Mouse (Mus musculus): ENCODE results near the gene Nek8.
"Not testable (repeated sequence)": the region's sequence is repeated elsewhere in the genome, so short reads cannot be mapped to it uniquely, and the experiment has no call there.

Gene Nek8

DNA sequence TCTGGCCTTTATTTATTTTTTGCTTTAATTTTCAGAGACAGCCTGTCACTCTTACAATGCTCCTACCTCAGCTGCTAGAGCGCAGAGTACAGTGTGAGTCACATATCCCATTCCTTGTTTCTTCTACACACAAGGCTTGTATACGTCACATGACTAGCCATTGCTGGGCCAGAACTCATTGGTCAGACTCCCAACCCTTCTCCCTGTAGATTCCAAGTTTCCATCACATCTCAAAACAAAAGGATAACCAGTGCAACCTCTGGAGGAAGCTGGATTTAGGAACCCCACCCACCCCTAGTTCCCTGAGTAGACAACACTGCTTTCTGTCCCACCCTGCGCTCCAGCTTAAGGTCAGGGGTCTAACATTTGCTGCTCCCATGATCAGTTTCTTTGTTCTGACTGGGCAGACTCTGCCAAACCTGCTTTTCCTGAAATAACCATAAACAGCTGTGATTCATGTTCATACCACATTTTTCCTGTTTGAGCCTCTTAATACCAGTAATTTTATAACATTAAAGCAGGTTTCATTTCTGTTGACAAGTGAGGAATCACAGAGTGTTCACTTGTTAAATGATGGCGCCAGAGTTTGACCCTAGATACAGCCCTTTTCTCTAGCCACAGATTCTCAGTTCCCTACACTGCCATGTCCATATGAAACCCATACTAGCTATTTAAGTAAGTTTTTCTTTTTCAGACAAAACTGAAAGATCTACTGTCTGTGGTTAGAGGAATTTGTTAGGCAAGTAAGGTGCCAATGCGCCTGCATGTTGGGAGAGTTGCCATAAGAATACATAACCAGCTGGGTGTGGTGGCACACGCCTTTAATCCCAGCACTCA is 29.6 kb downstream of the Nek8 start:
- no peak for DNase-seq (ENCODE audit: low read depth, low spot score)

DNA sequence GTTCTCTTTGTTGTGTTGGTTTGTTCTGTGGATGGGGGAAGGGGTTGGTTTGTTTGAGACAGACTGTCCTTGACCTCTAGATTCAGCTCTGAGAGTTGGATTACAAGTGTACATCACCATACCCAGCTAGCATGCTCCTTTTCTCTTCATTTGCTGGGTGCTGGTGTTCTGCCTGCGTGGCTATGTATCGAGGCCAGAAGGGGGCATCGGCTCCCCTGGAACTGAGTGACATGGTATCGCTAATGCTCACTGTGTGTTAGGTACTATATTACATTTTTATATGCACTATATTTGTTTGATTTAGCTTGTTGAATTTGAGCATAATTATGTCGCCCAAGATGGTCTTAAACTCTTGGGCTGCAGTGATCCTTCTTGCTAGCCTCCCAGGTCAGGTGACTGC is 30.3 kb downstream of the Nek8 start:
- DNase-seq (ENCODE audit: low read depth, low spot score): no peak

DNA sequence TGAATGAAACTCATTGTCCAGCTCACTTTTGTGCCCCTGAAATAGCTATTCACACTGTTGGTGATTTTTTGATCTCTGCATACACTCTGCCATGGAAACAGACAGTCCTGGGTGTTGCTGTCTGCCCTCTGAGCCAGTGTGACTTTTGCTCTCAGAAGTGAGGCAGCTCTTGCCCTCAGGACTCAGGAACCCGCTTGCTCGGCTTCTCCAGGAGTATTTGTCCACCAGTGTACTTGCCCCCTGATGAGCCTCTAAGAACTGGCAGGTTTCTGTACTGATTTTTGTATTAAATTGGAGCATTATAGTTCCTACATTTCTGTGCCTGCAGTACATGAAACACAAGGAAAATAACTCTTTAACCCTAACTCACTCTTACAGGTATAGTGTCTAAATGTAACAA is 33.0 kb downstream of the Nek8 start:
- no peak for DNase-seq (ENCODE audit: low read depth, low spot score)

GRCm38 (mm10) chr11:78140665-78141064 is 35.8 kb downstream of the Nek8 start:
- no peak for DNase-seq (ENCODE audit: low read depth, low spot score)

DNA sequence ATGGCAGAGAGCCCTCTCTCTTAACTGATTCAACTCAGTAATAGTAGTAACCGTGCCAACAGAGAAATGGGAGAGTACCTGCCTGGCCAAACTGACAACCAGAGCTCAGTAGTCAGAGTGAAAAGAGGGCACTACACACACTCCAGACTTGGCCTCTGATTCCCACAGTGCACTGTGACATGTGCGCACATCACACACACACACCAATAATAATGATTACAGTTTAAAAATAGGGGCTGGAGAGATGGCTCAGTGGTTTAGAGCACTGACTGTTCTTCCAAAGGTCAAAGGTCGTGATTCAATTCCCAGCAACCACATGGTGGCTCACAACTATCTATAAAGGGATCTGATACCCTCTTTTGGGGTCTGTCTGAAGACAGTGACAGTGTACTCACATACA is 38.5 kb downstream of the Nek8 start:
- no peak for DNase-seq (ENCODE audit: low read depth, low spot score)

GRCm38 (mm10) chr11:78137584-78137983 is 38.9 kb downstream of the Nek8 start:
- DNase-seq (ENCODE audit: low read depth, low spot score): peak; percentile 47

GRCm38 (mm10) chr11:78136132-78136531 is 40.3 kb downstream of the Nek8 start:
- DNase-seq (ENCODE audit: low read depth, low spot score): no peak

- DNase-seq (ENCODE audit: low read depth, low spot score): not testable (repeated sequence)
These were observed 41.2 kb downstream of the Nek8 start for GRCm38 (mm10) chr11:78135314-78135713.

- DNase-seq (ENCODE audit: low read depth, low spot score): no peak
These were observed 42.1 kb downstream of the Nek8 start for GRCm38 (mm10) chr11:78134344-78134743.

DNA sequence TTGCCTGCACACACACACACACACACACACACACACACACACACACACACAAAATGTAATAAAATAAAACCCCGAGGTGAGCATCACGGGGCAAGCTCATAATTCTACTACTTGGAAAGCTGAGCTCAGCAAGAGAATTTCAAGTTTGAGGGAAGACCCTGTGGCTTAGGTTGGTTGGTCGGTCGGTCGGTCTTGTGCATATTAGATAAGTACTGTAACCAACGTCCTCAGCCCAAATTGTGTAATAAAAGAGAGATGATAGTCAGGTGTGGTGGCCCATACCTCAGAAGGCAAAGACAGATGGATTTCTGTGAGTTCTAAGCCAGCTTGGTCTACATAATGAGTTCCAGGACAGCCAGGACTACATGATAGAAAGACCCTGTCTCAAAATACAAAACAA is 42.6 kb downstream of the Nek8 start:
- no peak for DNase-seq (ENCODE audit: low read depth, low spot score)

GRCm38 (mm10) chr11:78129458-78129857 is 47.0 kb downstream of the Nek8 start:
- DNase-seq (ENCODE audit: low read depth, low spot score): no peak

- no peak for DNase-seq (ENCODE audit: low read depth, low spot score)
These were observed 49.7 kb downstream of the Nek8 start for GRCm38 (mm10) chr11:78126739-78127138.

DNA sequence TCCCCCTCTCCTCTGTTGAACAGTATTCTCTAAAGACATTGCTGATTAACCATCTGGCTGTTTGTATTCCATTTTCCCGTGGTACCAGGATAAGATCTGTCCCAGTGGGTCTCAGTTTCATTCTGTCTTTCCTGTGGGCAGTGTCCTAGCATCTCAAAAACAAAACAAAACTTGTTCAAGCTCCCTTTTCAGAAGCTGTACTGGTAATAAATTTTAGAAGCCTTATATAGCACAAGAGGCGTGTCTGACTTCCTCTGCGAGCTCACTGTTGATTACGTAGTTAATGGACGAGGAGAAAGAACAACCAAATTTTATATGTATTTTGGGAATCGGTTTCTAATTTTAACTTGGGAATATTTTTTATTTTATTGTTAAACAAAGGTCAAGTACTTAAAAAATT is 50.8 kb downstream of the Nek8 start:
- no peak for DNase-seq (ENCODE audit: low read depth, low spot score)

- peak; percentile 38 for DNase-seq (ENCODE audit: low read depth, low spot score)
These were observed 52.7 kb downstream of the Nek8 start for GRCm38 (mm10) chr11:78123782-78124181.

GRCm38 (mm10) chr11:78122815-78123214 is 53.7 kb downstream of the Nek8 start:
- DNase-seq (ENCODE audit: low read depth, low spot score): no peak

DNA sequence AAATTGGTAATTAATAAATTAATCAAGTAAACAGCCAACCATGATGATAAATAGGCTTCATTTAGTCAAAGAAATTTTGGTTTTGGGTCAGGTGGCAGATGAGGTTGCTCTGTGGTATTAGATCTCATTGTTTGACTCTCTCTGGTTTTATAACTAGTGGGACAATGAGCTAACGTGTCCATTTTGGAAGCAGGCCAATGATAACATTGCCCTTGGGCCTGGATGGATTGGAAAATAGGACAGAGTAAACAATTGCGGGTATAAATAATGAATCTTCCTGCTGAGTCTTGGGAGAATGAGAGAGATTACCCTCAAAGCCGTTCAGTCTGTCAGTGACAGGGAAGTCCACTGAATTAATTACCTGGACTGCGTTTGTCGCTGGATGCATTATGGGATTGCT is 55.3 kb downstream of the Nek8 start:
- no peak for DNase-seq (ENCODE audit: low read depth, low spot score)

DNA sequence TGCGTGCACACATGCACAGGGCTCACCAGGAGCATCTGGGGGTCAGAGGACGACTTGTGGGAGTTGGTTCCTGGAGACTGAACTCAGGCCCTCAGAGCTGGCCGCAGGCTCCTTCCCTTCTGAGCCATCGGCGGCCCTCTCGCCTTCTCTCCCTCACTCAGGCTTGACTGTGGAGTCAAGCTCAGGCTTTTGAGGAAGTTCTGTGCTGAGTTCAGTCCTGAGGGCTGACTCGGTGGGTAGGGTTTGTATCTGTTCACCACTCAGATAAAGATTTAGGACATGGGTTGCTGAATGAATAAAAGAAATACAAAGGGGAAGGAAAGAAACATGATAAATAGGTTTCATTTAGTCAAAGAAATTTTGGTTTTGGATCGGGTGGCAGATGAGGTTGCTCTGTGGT is 56.6 kb downstream of the Nek8 start:
- DNase-seq (ENCODE audit: low read depth, low spot score): no peak

DNA sequence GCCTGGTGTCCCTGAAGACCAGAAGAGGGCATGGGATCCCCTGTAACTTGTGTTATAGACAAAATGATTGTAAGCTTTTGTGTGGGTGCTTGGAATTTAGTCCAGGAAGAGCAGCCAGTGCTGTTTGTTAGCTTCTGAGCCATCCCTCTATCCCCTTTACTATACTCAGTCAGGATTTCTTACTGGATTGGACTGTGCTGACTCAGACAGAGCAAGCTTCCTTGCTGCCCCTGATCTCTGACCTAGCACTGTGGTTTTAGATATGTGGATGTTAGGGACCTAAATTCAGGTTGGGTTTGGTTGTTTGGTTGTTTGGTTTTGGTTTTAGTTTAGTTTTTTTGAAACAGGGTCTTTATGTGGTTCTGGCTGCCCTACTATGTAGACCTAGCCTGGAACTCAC is 58.0 kb downstream of the Nek8 start:
- no peak for DNase-seq (ENCODE audit: low read depth, low spot score)

- DNase-seq (ENCODE audit: low read depth, low spot score): no peak
These were observed 60.4 kb downstream of the Nek8 start for GRCm38 (mm10) chr11:78116146-78116410.
